Mouse (Mus musculus): Measurements from ENCODE around the gene Cib1. TPM values are rescaled to one million over a fixed set of nuclear protein-coding genes. Genes with fewer than 3 reads are reported as not detected.

Cib1 gene
- polyA plus RNA-seq, 1 experiment from 2014 or later = 53.2 TPM

DNA sequence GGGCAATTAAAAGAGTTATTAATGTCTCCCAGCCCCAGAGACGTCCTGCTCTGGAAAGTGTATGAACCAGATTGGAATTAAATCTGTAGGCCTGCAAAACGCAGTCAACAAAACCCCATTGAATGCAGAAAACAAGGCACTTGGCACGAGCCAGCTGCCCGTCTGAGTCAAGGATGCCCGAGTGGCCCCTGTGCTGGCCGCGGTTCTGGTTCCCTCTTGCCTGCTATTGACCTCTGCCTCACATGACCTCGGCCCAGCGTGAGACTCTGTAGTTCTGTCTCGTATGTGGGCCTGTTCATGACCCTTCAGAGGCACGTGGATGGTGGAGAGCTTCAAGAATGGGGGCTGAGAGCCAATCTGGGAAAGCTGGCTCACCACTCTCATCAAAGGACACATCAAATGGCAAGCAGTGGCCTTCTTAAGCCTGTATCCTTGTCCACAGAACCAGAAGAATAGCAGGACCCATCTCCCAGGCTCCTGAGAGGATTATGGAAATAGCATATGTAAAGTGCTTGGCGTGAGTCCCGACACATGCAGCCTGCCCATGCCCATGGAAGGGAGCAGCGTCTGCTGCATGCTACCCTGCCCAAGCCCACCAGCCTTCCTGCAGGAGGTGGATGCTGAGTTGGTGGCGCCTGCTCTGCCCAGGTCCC is 30.6 kb downstream of the Cib1 start:
- Histone ChIP-seq H3K27ac (ENCODE audit: low read depth, low read length) (no peak overlapping the region), H3K4me2 (ENCODE audit: low read depth) (no peak overlapping the region), H3K4me3 (ENCODE audit: low read depth, low read length) (no peak overlapping the region), H3K9me3 (ENCODE audit: control insufficient read depth, low read length) (no peaks in the 10 kb centered on the region), H3K36me3 (ENCODE audit: control insufficient read depth, insufficient read depth, low read length) (no peaks in the 10 kb centered on the region), H3K27me3 (ENCODE audit: control insufficient read depth, insufficient read depth, low read length) (no peaks in the 10 kb centered on the region), H3K9ac (ENCODE audit: low read length) (no peak overlapping the region), H3K4me1 (ENCODE audit: control insufficient read depth, insufficient read depth, low read length) (peaks cover 17% of the 10 kb centered on the region)
- WGBS = 90% methylated on average over 15 of the region's 15 CpGs
- ATAC-seq (ENCODE audit: insufficient read depth, low FRiP score, low TSS enrichment) (no peak), DNase-seq (ENCODE audit: low spot score) (no peak)

- no peak for ATAC-seq (ENCODE audit: insufficient read depth, low FRiP score, low TSS enrichment)
- Histone ChIP-seq H3K9ac (ENCODE audit: low read length) (no peak overlapping the region), H3K27me3 (ENCODE audit: control insufficient read depth, insufficient read depth, low read length) (no peaks in the 10 kb centered on the region), H3K4me1 (ENCODE audit: control insufficient read depth, insufficient read depth, low read length) (peaks cover 17% of the 10 kb centered on the region), H3K4me2 (ENCODE audit: low read depth) (no peak overlapping the region), H3K9me3 (ENCODE audit: control insufficient read depth, low read length) (no peaks in the 10 kb centered on the region), H3K4me3 (ENCODE audit: low read depth, low read length) (no peak overlapping the region), H3K36me3 (ENCODE audit: control insufficient read depth, insufficient read depth, low read length) (no peaks in the 10 kb centered on the region), H3K27ac (ENCODE audit: low read depth, low read length) (no peak overlapping the region)
- 89% methylated on average over 5 of the region's 5 CpGs for WGBS
- DNase-seq (ENCODE audit: low spot score) = no peak
These were observed 31.6 kb downstream of the Cib1 start for GRCm38 (mm10) chr7:80200963-80201539.

- no peak for DNase-seq (ENCODE audit: low spot score)
- Histone ChIP-seq H3K9ac (ENCODE audit: low read length) (no peak overlapping the region), H3K4me1 (ENCODE audit: control insufficient read depth, insufficient read depth, low read length) (peaks cover 17% of the 10 kb centered on the region), H3K27ac (ENCODE audit: low read depth, low read length) (no peak overlapping the region), H3K4me2 (ENCODE audit: low read depth) (no peak overlapping the region), H3K27me3 (ENCODE audit: control insufficient read depth, insufficient read depth, low read length) (no peaks in the 10 kb centered on the region), H3K36me3 (ENCODE audit: control insufficient read depth, insufficient read depth, low read length) (no peaks in the 10 kb centered on the region), H3K4me3 (ENCODE audit: low read depth, low read length) (no peak overlapping the region), H3K9me3 (ENCODE audit: control insufficient read depth, low read length) (no peaks in the 10 kb centered on the region)
- ATAC-seq (ENCODE audit: insufficient read depth, low FRiP score, low TSS enrichment) = no peak
- WGBS = 58% methylated on average over 6 of the region's 6 CpGs
These were observed 32.0 kb downstream of the Cib1 start for GRCm38 (mm10) chr7:80200588-80200945.

- Histone ChIP-seq H3K4me1 (ENCODE audit: control insufficient read depth, insufficient read depth, low read length) (peaks cover 17% of the 10 kb centered on the region), H3K9me3 (ENCODE audit: control insufficient read depth, low read length) (no peaks in the 10 kb centered on the region), H3K27me3 (ENCODE audit: control insufficient read depth, insufficient read depth, low read length) (no peaks in the 10 kb centered on the region), H3K4me2 (ENCODE audit: low read depth) (0 out of 2 replicates have a peak overlapping the region, but pooled peaks have one; percentile 2), H3K27ac (ENCODE audit: low read depth, low read length) (no peak overlapping the region), H3K4me3 (ENCODE audit: low read depth, low read length) (peak overlapping the region; percentile 51; the same call in 1 of the 2 replicates), H3K9ac (ENCODE audit: low read length) (no peak overlapping the region), H3K36me3 (ENCODE audit: control insufficient read depth, insufficient read depth, low read length) (no peaks in the 10 kb centered on the region)
- ATAC-seq (ENCODE audit: insufficient read depth, low FRiP score, low TSS enrichment) (no peak), DNase-seq (ENCODE audit: low spot score) (no peak)
- WGBS = 64% methylated on average over 11 of the region's 11 CpGs
These were observed 32.6 kb downstream of the Cib1 start for GRCm38 (mm10) chr7:80199851-80200587.

DNA sequence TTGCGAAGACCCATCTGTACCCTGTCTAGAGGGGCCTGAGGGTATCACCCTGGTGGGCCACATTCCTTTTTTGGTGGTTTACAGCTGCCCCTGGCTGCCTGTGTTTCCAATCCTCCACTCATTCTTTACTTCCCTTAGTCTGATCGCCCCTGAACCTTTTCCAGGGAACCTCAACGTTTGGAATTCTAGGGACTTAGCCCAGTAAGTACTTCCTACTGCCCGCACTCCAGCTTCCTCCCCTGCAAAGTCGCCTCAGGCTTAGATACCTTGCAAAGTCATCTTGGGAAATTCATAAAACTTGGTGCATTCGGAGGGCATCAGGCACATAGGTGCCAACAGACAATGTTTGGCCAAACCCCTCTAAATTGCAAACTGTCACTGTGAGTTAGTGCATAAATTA is 33.3 kb downstream of the Cib1 start:
- Histone ChIP-seq H3K27ac (ENCODE audit: low read depth, low read length) (peak overlapping the region; percentile 86), H3K27me3 (ENCODE audit: control insufficient read depth, insufficient read depth, low read length) (no peaks in the 10 kb centered on the region), H3K4me2 (ENCODE audit: low read depth) (peak overlapping the region; percentile 73), H3K9me3 (ENCODE audit: control insufficient read depth, low read length) (no peaks in the 10 kb centered on the region), H3K4me1 (ENCODE audit: control insufficient read depth, insufficient read depth, low read length) (peaks cover 17% of the 10 kb centered on the region), H3K36me3 (ENCODE audit: control insufficient read depth, insufficient read depth, low read length) (no peaks in the 10 kb centered on the region), H3K4me3 (ENCODE audit: low read depth, low read length) (peak overlapping the region; percentile 51), H3K9ac (ENCODE audit: low read length) (peak overlapping the region; percentile 80)
- ATAC-seq (ENCODE audit: insufficient read depth, low FRiP score, low TSS enrichment) = no peak
- WGBS = 34% methylated on average over 6 of the region's 6 CpGs
- DNase-seq (ENCODE audit: low spot score) = no peak

DNA sequence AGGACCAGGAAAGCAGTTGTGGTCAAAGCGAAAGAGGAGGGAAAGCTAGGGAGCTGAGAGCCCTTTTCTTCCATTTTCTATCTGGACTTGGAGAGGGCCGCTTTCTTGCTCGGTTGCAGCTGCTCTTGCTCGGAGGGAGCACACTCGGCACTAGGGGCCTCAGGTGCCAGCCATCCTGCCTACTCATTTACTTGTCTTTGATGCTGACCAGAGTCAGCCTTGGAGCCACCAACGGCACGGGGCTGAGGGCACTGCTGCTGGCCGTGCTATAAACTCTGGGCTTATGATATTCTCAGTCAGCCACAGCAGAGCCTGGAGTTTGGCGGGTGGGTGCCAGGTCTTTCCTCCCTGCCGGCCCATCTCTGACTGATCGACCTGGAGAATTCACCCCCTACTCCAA is 33.8 kb downstream of the Cib1 start:
- ATAC-seq (ENCODE audit: insufficient read depth, low FRiP score, low TSS enrichment) = 0 out of 2 replicates have a peak, but pooled peaks have one; percentile 11
- under 1% methylated on average over 11 of the region's 11 CpGs for WGBS
- H3K27me3 ChIP-seq (ENCODE audit: control insufficient read depth, insufficient read depth, low read length) = no peaks in the 10 kb centered on the region

DNA sequence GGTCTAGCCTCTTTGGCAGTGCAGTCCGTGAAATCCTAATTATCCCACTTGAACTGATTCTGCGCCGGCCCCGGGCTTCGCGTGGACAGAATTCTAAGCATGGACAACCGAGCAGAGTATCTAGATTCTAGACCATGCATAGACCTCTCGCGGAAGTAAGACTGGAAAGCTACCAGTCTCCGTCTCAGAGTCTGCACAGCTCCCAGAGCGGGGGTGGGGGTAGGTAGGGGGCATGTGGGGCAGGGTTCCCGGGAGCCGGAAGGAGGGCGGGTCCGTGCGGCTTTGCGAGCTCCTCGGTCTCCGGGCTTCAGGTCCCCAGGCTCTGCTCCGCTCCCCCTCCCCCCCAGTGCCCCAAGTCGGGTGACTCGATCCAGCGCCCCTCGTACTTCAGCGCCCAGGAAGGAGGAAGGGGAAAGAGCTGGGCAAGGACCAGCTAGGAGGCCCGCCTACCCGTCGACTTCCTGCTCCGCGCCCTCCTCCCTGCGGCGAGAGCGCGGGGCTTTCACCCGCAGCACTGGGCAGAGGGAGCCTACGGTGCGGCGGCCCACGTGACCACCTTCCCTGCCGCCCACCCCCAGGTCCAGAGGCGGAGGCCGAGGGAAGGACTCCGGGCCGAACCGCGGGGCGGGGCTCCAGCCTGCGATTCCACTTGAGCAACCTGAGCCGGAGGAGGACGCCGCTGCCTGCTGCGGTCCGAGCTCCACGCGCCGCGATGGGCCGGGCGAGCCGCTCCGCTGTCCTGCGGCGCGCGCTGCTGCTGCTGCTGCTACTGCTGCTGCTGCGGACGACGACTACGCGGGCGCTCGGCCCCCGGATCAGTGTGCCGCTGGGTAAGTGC is 34.5 kb downstream of the Cib1 start:
- peak overlapping the region; percentile 80 for H3K9ac ChIP-seq (ENCODE audit: low read length)
- H3K4me3 ChIP-seq (ENCODE audit: low read depth, low read length) = peak overlapping the region; percentile 51
- WGBS = under 1% methylated on average over 61 of the region's 74 CpGs
- ATAC-seq (ENCODE audit: insufficient read depth, low FRiP score, low TSS enrichment) = peak; percentile 89
- DNase-seq (ENCODE audit: low spot score) = peak; percentile 92
- no peaks in the 10 kb centered on the region for H3K27me3 ChIP-seq (ENCODE audit: control insufficient read depth, insufficient read depth, low read length)
- no peaks in the 10 kb centered on the region for H3K9me3 ChIP-seq (ENCODE audit: control insufficient read depth, low read length)
- peak overlapping the region; percentile 73 for H3K4me2 ChIP-seq (ENCODE audit: low read depth)
- H3K36me3 ChIP-seq (ENCODE audit: control insufficient read depth, insufficient read depth, low read length) = no peaks in the 10 kb centered on the region
- H3K27ac ChIP-seq (ENCODE audit: low read depth, low read length) = peak overlapping the region; percentile 86
- H3K4me1 ChIP-seq (ENCODE audit: control insufficient read depth, insufficient read depth, low read length) = peaks cover 20% of the 10 kb centered on the region

More for the DNA sequence above, 33.8 kb downstream of the Cib1 start:
- H3K36me3 ChIP-seq (ENCODE audit: control insufficient read depth, insufficient read depth, low read length) = no peaks in the 10 kb centered on the region
- no peak for DNase-seq (ENCODE audit: low spot score)
- H3K4me2 ChIP-seq (ENCODE audit: low read depth) = peak overlapping the region; percentile 73
- H3K4me1 ChIP-seq (ENCODE audit: control insufficient read depth, insufficient read depth, low read length) = peaks cover 20% of the 10 kb centered on the region
- no peaks in the 10 kb centered on the region for H3K9me3 ChIP-seq (ENCODE audit: control insufficient read depth, low read length)
- peak overlapping the region; percentile 80 for H3K9ac ChIP-seq (ENCODE audit: low read length)
- peak overlapping the region; percentile 86 for H3K27ac ChIP-seq (ENCODE audit: low read depth, low read length)
- peak overlapping the region; percentile 51 for H3K4me3 ChIP-seq (ENCODE audit: low read depth, low read length)

GRCm38 (mm10) chr7:80197371-80197770 is 35.2 kb downstream of the Cib1 start:
- peak overlapping the region; percentile 80; the same call in 1 of the 2 replicates for H3K9ac ChIP-seq (ENCODE audit: low read length)
- H3K4me1 ChIP-seq (ENCODE audit: control insufficient read depth, insufficient read depth, low read length) = peaks cover 26% of the 10 kb centered on the region
- H3K36me3 ChIP-seq (ENCODE audit: control insufficient read depth, insufficient read depth, low read length) = no peaks in the 10 kb centered on the region
- ATAC-seq (ENCODE audit: insufficient read depth, low FRiP score, low TSS enrichment) = no peak
- peak overlapping the region; percentile 51; the same call in 1 of the 2 replicates for H3K4me3 ChIP-seq (ENCODE audit: low read depth, low read length)
- H3K4me2 ChIP-seq (ENCODE audit: low read depth) = peak overlapping the region; percentile 73
- no peak for DNase-seq (ENCODE audit: low spot score)
- peak overlapping the region; percentile 86; the same call in 1 of the 2 replicates for H3K27ac ChIP-seq (ENCODE audit: low read depth, low read length)
- H3K9me3 ChIP-seq (ENCODE audit: control insufficient read depth, low read length) = no peaks in the 10 kb centered on the region
- 18% methylated on average over 4 of the region's 4 CpGs for WGBS
- no peaks in the 10 kb centered on the region for H3K27me3 ChIP-seq (ENCODE audit: control insufficient read depth, insufficient read depth, low read length)

Measured in neural tube, embryonic 11.5 days (tissue).